Mouse (Mus musculus) megakaryocyte, adult 5-6 weeks (primary cell): ENCODE measurements around the gene Zfp655. TPM values are rescaled to one million over a fixed set of nuclear protein-coding genes. Genes with fewer than 3 reads are reported as not detected.
"Not testable (repeated sequence)": the region's sequence is repeated elsewhere in the genome, so short reads cannot be mapped to it uniquely, and the experiment has no call there.

Source experiments
- ATAC-seq: 2 replicates; pipeline ENCODE4 v1.8.0; 2016; ENCODE audit warnings: mild to moderate bottlenecking, inconsistent platforms; ENCODE audit not compliant: poor library complexity, severe bottlenecking
- total RNA-seq, 2 experiments: library from RNA; stranded (forward) in 1 of 2; stranded (reverse) in 1 of 2; fragments of 153-499, 151-499 nt in 1 of 2; fragments of 221-1000, 200-1000 nt in 1 of 2; gene quantifications; 2 replicates each; pipeline versions ENCODE4 v1.2.3 to v1.2.4; 2015 to 2017

Gene Zfp655
- total RNA-seq, 2 experiments from 2014 or later = 23.4 to 36.1 TPM

- no peak for ATAC-seq
These were observed 11.5 kb upstream of the Zfp655 start for GRCm38 (mm10) chr5:145219981-145220380.

GRCm38 (mm10) chr5:145222840-145223239 lies 8.7 kb upstream of the Zfp655 start:
- no peak for ATAC-seq

- ATAC-seq = no peak
These were observed 8.1 kb upstream of the Zfp655 start for GRCm38 (mm10) chr5:145223395-145223794.

- no peak for ATAC-seq
These were observed 5.1 kb upstream of the Zfp655 start for GRCm38 (mm10) chr5:145226453-145226852.

GRCm38 (mm10) chr5:145229283-145229682 lies 2.2 kb upstream of the Zfp655 start:
- ATAC-seq = not testable (repeated sequence)

- ATAC-seq = no peak
These were observed 874 bp upstream of the Zfp655 start for GRCm38 (mm10) chr5:145230641-145231040.

GRCm38 (mm10) chr5:145231893-145232411 lies 437 bp downstream of the Zfp655 start:
- ATAC-seq = peak; percentile 19

GRCm38 (mm10) chr5:145234636-145235035 lies 3.1 kb downstream of the Zfp655 start:
- ATAC-seq = peak; percentile 23; the same call in 1 of the 2 replicates

GRCm38 (mm10) chr5:145249520-145249919 lies 18.0 kb downstream of the Zfp655 start:
- no peak for ATAC-seq

GRCm38 (mm10) chr5:145273568-145273967 lies 42.1 kb downstream of the Zfp655 start:
- ATAC-seq = not testable (repeated sequence)

- no peak for ATAC-seq
These were observed 48.4 kb downstream of the Zfp655 start for GRCm38 (mm10) chr5:145279948-145280347.

GRCm38 (mm10) chr5:145280371-145281143 lies 49.0 kb downstream of the Zfp655 start, which contains the start of gene Zscan25:
TSS of gene Zscan25 (plus strand) at chr5:145280500.
- peak; percentile 98 for ATAC-seq

- peak; percentile 57 for ATAC-seq
These were observed 56.9 kb downstream of the Zfp655 start for GRCm38 (mm10) chr5:145288382-145288781.

- no peak for ATAC-seq
These were observed 59.2 kb downstream of the Zfp655 start for GRCm38 (mm10) chr5:145290697-145291096.

GRCm38 (mm10) chr5:145292398-145292797 lies 60.9 kb downstream of the Zfp655 start:
- ATAC-seq = no peak

Other genes with a start within 250 kb of the Zfp655 start
- not detected in 2 replicates for gene Gm4871, start 199.0 kb upstream of the Zfp655 start, total RNA-seq (2015)
- not detected in 2 replicates for gene Gm4871, start 199.0 kb upstream of the Zfp655 start, total RNA-seq (2017)
- gene 1700018F24Rik, start 188.7 kb upstream of the Zfp655 start, total RNA-seq (2015) = not detected in 2 replicates
- not detected in 2 replicates for gene 1700018F24Rik, start 188.7 kb upstream of the Zfp655 start, total RNA-seq (2017)
- gene Arpc1a, start 147.9 kb upstream of the Zfp655 start, total RNA-seq (2015) = 98.2 and 102 TPM in 2 replicates
- 65.2 and 77.0 TPM in 2 replicates for gene Arpc1a, start 147.9 kb upstream of the Zfp655 start, total RNA-seq (2017)
- not detected in 2 replicates for gene Kpna7, start 147.7 kb upstream of the Zfp655 start, total RNA-seq (2015)
- gene Kpna7, start 147.7 kb upstream of the Zfp655 start, total RNA-seq (2017) = not detected in 2 replicates
- 361 and 425 TPM in 2 replicates for gene Arpc1b, start 117.5 kb upstream of the Zfp655 start, total RNA-seq (2015)
- gene Arpc1b, start 117.5 kb upstream of the Zfp655 start, total RNA-seq (2017) = 297 and 318 TPM in 2 replicates
- 24.8 and 26.1 TPM in 2 replicates for gene Pdap1, start 91.5 kb upstream of the Zfp655 start, total RNA-seq (2015)
- gene Pdap1, start 91.5 kb upstream of the Zfp655 start, total RNA-seq (2017) = 140 and 144 TPM in 2 replicates
- 179 and 181 TPM in 2 replicates for gene Bud31, start 91.4 kb upstream of the Zfp655 start, total RNA-seq (2015)
- gene Bud31, start 91.4 kb upstream of the Zfp655 start, total RNA-seq (2017) = 217 and 234 TPM in 2 replicates
- 6.5 and 7.9 TPM in 2 replicates for gene Ptcd1, start 64.6 kb upstream of the Zfp655 start, total RNA-seq (2015)
- gene Ptcd1, start 64.6 kb upstream of the Zfp655 start, total RNA-seq (2017) = 14.8 and 15.3 TPM in 2 replicates
- 16.6 and 17.0 TPM in 2 replicates for gene Cpsf4, start 64.5 kb upstream of the Zfp655 start, total RNA-seq (2015)
- gene Cpsf4, start 64.5 kb upstream of the Zfp655 start, total RNA-seq (2017) = 34.0 and 37.8 TPM in 2 replicates
- gene Atp5j2, start 39.7 kb upstream of the Zfp655 start, total RNA-seq (2015) = 310 and 322 TPM in 2 replicates
- 103 and 107 TPM in 2 replicates for gene Atp5j2, start 39.7 kb upstream of the Zfp655 start, total RNA-seq (2017)
- gene Zkscan14, start 29.8 kb upstream of the Zfp655 start, total RNA-seq (2015) = 6.2 and 6.4 TPM in 2 replicates
- 30.8 and 31.7 TPM in 2 replicates for gene Zkscan14, start 29.8 kb upstream of the Zfp655 start, total RNA-seq (2017)
- gene Zkscan5, start 27.2 kb upstream of the Zfp655 start, total RNA-seq (2015) = 2.6 and 2.7 TPM in 2 replicates
- 4.6 and 5.4 TPM in 2 replicates for gene Zkscan5, start 27.2 kb upstream of the Zfp655 start, total RNA-seq (2017)
- 5.4 and 6.4 TPM in 2 replicates for gene Zscan25, start 48.8 kb downstream of the Zfp655 start, total RNA-seq (2015)
- 3.2 and 3.5 TPM in 2 replicates for gene Zscan25, start 48.8 kb downstream of the Zfp655 start, total RNA-seq (2017)
- not detected in 2 replicates for gene Cyp3a57, start 113.6 kb downstream of the Zfp655 start, total RNA-seq (2015)
- gene Cyp3a57, start 113.6 kb downstream of the Zfp655 start, total RNA-seq (2017) = not detected in 2 replicates
- not detected in 2 replicates for gene Cyp3a16, start 238.0 kb downstream of the Zfp655 start, total RNA-seq (2015)
- not detected in 2 replicates for gene Cyp3a16, start 238.0 kb downstream of the Zfp655 start, total RNA-seq (2017)